In the genomic region with DNA sequence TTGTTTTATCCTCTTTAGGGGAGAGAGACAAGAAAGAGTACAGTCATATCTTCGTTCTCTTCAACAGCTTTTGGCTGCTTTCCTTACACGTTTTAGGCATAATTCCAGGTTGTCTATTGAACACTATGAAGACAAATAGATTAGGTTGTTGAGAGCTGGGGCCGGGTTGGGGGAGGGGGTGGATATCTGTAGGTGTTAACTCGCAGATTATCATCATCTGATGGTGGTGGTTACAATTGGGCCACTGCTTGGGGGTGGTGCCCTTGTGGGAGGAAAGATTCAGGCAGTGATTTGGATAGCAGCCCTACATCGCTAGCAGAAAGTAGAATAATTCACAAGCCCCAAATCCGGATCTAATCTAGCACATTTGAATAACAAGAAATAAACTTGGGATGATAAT, we compare ENCODE assay signal across 8 mouse cellular contexts. TPM values are rescaled to one million over a fixed set of nuclear protein-coding genes. Genes with fewer than 3 reads are reported as not detected.
DNase-seq lines count a peak whose midpoint lies in the region; ATAC-seq and TF ChIP-seq lines count a peak whose summit lies in the region.

No protein-coding gene starts in this region.

- 39% methylated on average over 6 of the region's 6 CpGs for WGBS in lung, embryonic 14.5 days
- WGBS in lung, adult 2 months = 39% methylated on average over 6 of the region's 6 CpGs
- WGBS in embryonic facial prominence, embryonic 10.5 days = 43% methylated on average over 6 of the region's 6 CpGs
- 27% methylated on average over 6 of the region's 6 CpGs for WGBS in hindbrain, embryonic 16.5 days
- WGBS in limb, embryonic 14.5 days = 36% methylated on average over 6 of the region's 6 CpGs
- 89% methylated on average over 6 of the region's 6 CpGs for WGBS in thymus, adult 2 months

- no peak overlapping the region for H3K4me3 ChIP-seq in lung, embryonic 14.5 days (ENCODE audit: low read depth, low read length)
- H3K4me3 ChIP-seq in lung, adult 2 months (replicated peaks; ENCODE audit: extremely low read depth, low read depth, low read length) = no peak overlapping the region
- peak overlapping the region; percentile 92 for H3K4me3 ChIP-seq in embryonic facial prominence, embryonic 10.5 days
- peak overlapping the region; percentile 95 for H3K4me3 ChIP-seq in hindbrain, embryonic 16.5 days (ENCODE audit: low read length)
- H3K4me3 ChIP-seq in limb, embryonic 14.5 days (replicated peaks; ENCODE audit: low read length) = no peak overlapping the region; the same call in 1 of the 2 replicates
- no peak overlapping the region for H3K4me3 ChIP-seq in thymus, adult 2 months (ENCODE audit: control insufficient read depth, insufficient read depth, low read length)

- H3K27ac ChIP-seq in lung, embryonic 14.5 days (ENCODE audit: low read depth) = peak overlapping the region; percentile 75; the same call in 1 of the 2 replicates
- peak overlapping the region; percentile 95 for H3K27ac ChIP-seq in embryonic facial prominence, embryonic 10.5 days (replicated peaks)
- peak overlapping the region; percentile 98 for H3K27ac ChIP-seq in hindbrain, embryonic 16.5 days (ENCODE audit: low read depth, low read length)
- H3K27ac ChIP-seq in limb, embryonic 14.5 days (replicated peaks; ENCODE audit: low read depth, low read length) = 0 out of 2 replicates have a peak overlapping the region, but pooled peaks have one; percentile 16
- H3K27ac ChIP-seq in thymus, adult 2 months (ENCODE audit: control insufficient read depth, insufficient read depth, low read length) = no peak overlapping the region; the same call in 1 of the 2 replicates

- TF ChIP-seq CTCF in lung, embryonic 14.5 days (IDR thresholded peaks at IDR 0.05; ENCODE audit: low read depth) = no peak
- TF ChIP-seq CTCF in lung, adult 2 months (IDR thresholded peaks at IDR 0.05; ENCODE audit: insufficient read depth, low read length) = no peak
- no peak for TF ChIP-seq CTCF in thymus, adult 2 months (IDR thresholded peaks at IDR 0.05; ENCODE audit: borderline replicate concordance, control insufficient read depth, extremely low read depth, insufficient read depth, low read length, poor library complexity)

- H3K4me2 ChIP-seq in lung, embryonic 14.5 days = peak overlapping the region; percentile 78
- H3K4me2 ChIP-seq in hindbrain, embryonic 16.5 days (ENCODE audit: low read length) = peak overlapping the region; percentile 78
- peak overlapping the region; percentile 75 for H3K4me2 ChIP-seq in limb, embryonic 14.5 days (replicated peaks; ENCODE audit: low read depth, low read length, severe bottlenecking)

- no peaks in the 10 kb centered on the region for H3K27me3 ChIP-seq in lung, embryonic 14.5 days (ENCODE audit: insufficient read depth, low read length)
- H3K27me3 ChIP-seq in embryonic facial prominence, embryonic 10.5 days (replicated peaks; ENCODE audit: low read depth, poor library complexity, severe bottlenecking) = no peaks in the 10 kb centered on the region
- no peaks in the 10 kb centered on the region for H3K27me3 ChIP-seq in hindbrain, embryonic 16.5 days (replicated peaks; ENCODE audit: control insufficient read depth, insufficient read depth, low read length)
- no peaks in the 10 kb centered on the region for H3K27me3 ChIP-seq in limb, embryonic 14.5 days (ENCODE audit: control insufficient read depth, insufficient read depth, low read length)
- no peaks in the 10 kb centered on the region for H3K27me3 ChIP-seq in thymus, adult 2 months (ENCODE audit: control insufficient read depth, insufficient read depth, low read length)

- no peak for ATAC-seq in lung, embryonic 14.5 days (ENCODE audit: insufficient read depth)
- no peak for ATAC-seq in hindbrain, embryonic 16.5 days
- no peak for ATAC-seq in limb, embryonic 14.5 days (ENCODE audit: low FRiP score, low read depth)
- no peak for ATAC-seq in inflammation-experienced regulatory T-cells, adult 6 months

- H3K4me1 ChIP-seq in lung, embryonic 14.5 days (ENCODE audit: insufficient read depth) = peaks cover 7% of the 10 kb centered on the region
- H3K4me1 ChIP-seq in lung, adult 2 months (ENCODE audit: control insufficient read depth, insufficient read depth, low read length) = peaks cover 11% of the 10 kb centered on the region
- H3K4me1 ChIP-seq in embryonic facial prominence, embryonic 10.5 days = peaks cover 26% of the 10 kb centered on the region
- peaks cover 24% of the 10 kb centered on the region for H3K4me1 ChIP-seq in hindbrain, embryonic 16.5 days (ENCODE audit: control insufficient read depth, insufficient read depth, low read depth, low read length)
- peaks cover 24% of the 10 kb centered on the region for H3K4me1 ChIP-seq in limb, embryonic 14.5 days (ENCODE audit: control insufficient read depth, insufficient read depth, low read length)
- peaks cover 4% of the 10 kb centered on the region for H3K4me1 ChIP-seq in thymus, adult 2 months (replicated peaks; ENCODE audit: control insufficient read depth, insufficient read depth, low read length)

- no peak for TF ChIP-seq POLR2A in lung, adult 2 months (IDR thresholded peaks at IDR 0.05; ENCODE audit: borderline replicate concordance, extremely low read depth, low read depth, low read length)
- TF ChIP-seq POLR2A in limb, embryonic 14.5 days (IDR thresholded peaks at IDR 0.05; ENCODE audit: borderline replicate concordance, extremely low read depth, insufficient read depth, insufficient read length) = no peak
- TF ChIP-seq POLR2A in thymus, adult 2 months (IDR thresholded peaks at IDR 0.05; ENCODE audit: control insufficient read depth, extremely low read depth, insufficient read depth, low read length, poor library complexity) = no peak

- no peaks in the 10 kb centered on the region for H3K9me3 ChIP-seq in lung, embryonic 14.5 days (ENCODE audit: low read depth, low read length)
- H3K9me3 ChIP-seq in embryonic facial prominence, embryonic 10.5 days = no peaks in the 10 kb centered on the region
- no peaks in the 10 kb centered on the region for H3K9me3 ChIP-seq in hindbrain, embryonic 16.5 days (ENCODE audit: control insufficient read depth, low read length)
- H3K9me3 ChIP-seq in limb, embryonic 14.5 days (ENCODE audit: control insufficient read depth, low read length) = no peaks in the 10 kb centered on the region

- DNase-seq in lung, embryonic 14.5 days = peak; percentile 44
- DNase-seq in lung, adult 2 months = no peak
- DNase-seq in embryonic facial prominence, embryonic 10.5 days (ENCODE audit: low spot score) = peak; percentile 12
- no peak for DNase-seq in limb, embryonic 14.5 days (ENCODE audit: low spot score)
- DNase-seq in right cerebral cortex, postnatal 4 days = peak; percentile 39
- no peak for DNase-seq in thymus, adult 2 months

- no peaks in the 10 kb centered on the region for H3K36me3 ChIP-seq in lung, embryonic 14.5 days (ENCODE audit: insufficient read depth)
- no peaks in the 10 kb centered on the region for H3K36me3 ChIP-seq in embryonic facial prominence, embryonic 10.5 days (replicated peaks)
- no peaks in the 10 kb centered on the region for H3K36me3 ChIP-seq in hindbrain, embryonic 16.5 days (ENCODE audit: control insufficient read depth, insufficient read depth, low read length)
- no peaks in the 10 kb centered on the region for H3K36me3 ChIP-seq in limb, embryonic 14.5 days (ENCODE audit: control insufficient read depth, insufficient read depth, low read length)
- no peaks in the 10 kb centered on the region for H3K36me3 ChIP-seq in thymus, adult 2 months (ENCODE audit: control insufficient read depth, insufficient read depth, low read length)

- no peak overlapping the region; the same call in 1 of the 2 replicates for H3K9ac ChIP-seq in lung, embryonic 14.5 days
- peak overlapping the region; percentile 97 for H3K9ac ChIP-seq in hindbrain, embryonic 16.5 days (ENCODE audit: low read depth, low read length)
- no peak overlapping the region for H3K9ac ChIP-seq in limb, embryonic 14.5 days (ENCODE audit: low read depth, low read length, severe bottlenecking)

RNA-seq across cellular contexts. Expression of gene Akap11, which starts 0.9 kb away (rescaled TPM):
- polyA plus RNA-seq in lung, embryonic 14.5 days (2014; fragmentation: Nextera tagmentation; extraction: Ambion mirVana) = 18.3 and 18.9 TPM in 2 replicates
- polyA plus RNA-seq in lung, adult 2 months (2012; rRNA removed) = 5.3 and 10.2 TPM in 2 replicates
- 16.1 and 17.4 TPM in 2 replicates for polyA plus RNA-seq in embryonic facial prominence, embryonic 10.5 days (2016; fragmentation: Nextera tagmentation; extraction: Ambion mirVana)
- 32.1 and 33.8 TPM in 2 replicates for polyA plus RNA-seq in hindbrain, embryonic 16.5 days (2015; fragmentation: Nextera tagmentation; extraction: Ambion mirVana)
- polyA plus RNA-seq in limb, embryonic 14.5 days (2012; rRNA removed) = 25.0 and 26.9 TPM in 2 replicates
- polyA plus RNA-seq in limb, embryonic 14.5 days (2014; fragmentation: Nextera tagmentation; extraction: Ambion mirVana) = 17.9 and 19.1 TPM in 2 replicates
- polyA plus RNA-seq in thymus, adult 2 months (2012; rRNA removed) = 7.5 and 8.2 TPM in 2 replicates
- polyA plus RNA-seq in inflammation-experienced regulatory T-cells, adult 6 months (2017; shearing (Covaris generic)) = 10 to 100 TPM in 2 of 3 experiments, 1 to 10 TPM in 1; 7.0 to 12.2 (median 10.4) TPM

Comparison
In these comparisons a context has a peak if more than half of its experiments do, and no peak if none do; other contexts are left out.
1. DNase-seq: peak in lung, embryonic 14.5 days (single experiment), embryonic facial prominence, embryonic 10.5 days (single experiment) and right cerebral cortex, postnatal 4 days (single experiment); none in lung, adult 2 months (single experiment), limb, embryonic 14.5 days (single experiment) and thymus, adult 2 months (single experiment).
2. H3K4me3 ChIP-seq: peak in embryonic facial prominence, embryonic 10.5 days (single experiment) and hindbrain, embryonic 16.5 days (single experiment); none in lung, embryonic 14.5 days (single experiment), lung, adult 2 months (single experiment), limb, embryonic 14.5 days (single experiment) and thymus, adult 2 months (single experiment).
3. Peak in every context shown above with its lines, with median percentiles within 50 percentile points of each other: H3K4me2 ChIP-seq.